Comparison of ENCODE assay signal across 8 mouse cellular contexts in the genomic region with DNA sequence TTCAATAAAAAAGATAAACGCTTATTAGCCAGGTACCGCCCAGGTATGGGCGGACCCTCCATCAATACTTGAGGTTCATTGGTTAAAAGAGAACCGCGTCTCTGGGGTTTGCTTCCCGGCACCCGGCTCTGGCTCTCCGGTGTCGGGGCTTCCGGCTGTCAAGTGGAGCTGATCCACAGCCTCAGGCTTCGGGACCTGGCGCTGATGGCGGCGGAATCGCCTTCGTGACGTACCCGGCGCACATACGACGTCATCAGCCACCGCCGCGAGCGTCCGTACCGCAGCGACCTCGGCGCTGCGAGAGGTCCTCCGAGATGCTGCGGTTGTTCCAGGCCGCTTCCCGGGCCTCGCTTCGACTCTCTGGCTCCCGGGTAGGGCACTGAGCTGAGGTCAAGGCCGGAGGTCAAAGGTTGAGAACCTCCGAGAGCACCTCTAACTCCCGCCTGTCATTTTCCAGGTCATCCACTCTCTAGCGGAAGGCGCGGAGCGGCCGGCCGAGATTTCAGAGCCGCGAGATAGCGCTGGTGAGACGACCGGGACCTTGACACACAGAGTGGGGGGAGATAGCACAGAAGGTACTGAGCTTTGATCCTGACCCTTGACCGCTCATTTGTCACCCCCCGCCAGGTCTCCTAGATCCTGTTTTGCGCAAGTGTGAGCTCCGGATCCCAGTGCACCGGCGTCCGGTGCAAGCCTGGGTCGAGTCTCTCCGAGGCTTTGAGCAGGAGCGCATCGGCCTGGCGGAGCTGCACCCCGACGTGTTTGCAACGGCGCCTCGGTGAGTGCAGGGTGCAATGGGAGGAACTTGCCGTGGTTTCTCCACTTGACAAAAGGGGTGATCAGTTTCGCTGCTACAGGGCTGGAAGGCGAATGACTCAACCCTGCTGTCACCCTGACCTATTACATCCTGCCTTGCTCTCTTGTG. TPM values are rescaled to one million over a fixed set of nuclear protein-coding genes. Genes with fewer than 3 reads are reported as not detected.
DNase-seq lines count a peak whose midpoint lies in the region; ATAC-seq and TF ChIP-seq lines count a peak whose summit lies in the region.

A gene (plus strand): TSS at position 112 of the 925 bp plus-strand sequence.

- peaks cover 7% of the 10 kb centered on the region for H3K4me1 ChIP-seq in embryonic facial prominence, embryonic 13.5 days
- H3K4me1 ChIP-seq in heart, adult 2 months (ENCODE audit: control insufficient read depth, insufficient read depth, low read length), result peaks cover 4% of the 10 kb centered on the region
- peaks cover 9% of the 10 kb centered on the region for H3K4me1 ChIP-seq in limb, embryonic 13.5 days
- H3K4me1 ChIP-seq in midbrain, embryonic 16.5 days (ENCODE audit: control insufficient read depth, insufficient read depth, low read length), result peaks cover 9% of the 10 kb centered on the region

- peak within 1 kb of the TSS; percentile 90 for H3K9ac ChIP-seq in embryonic facial prominence, embryonic 13.5 days
- H3K9ac ChIP-seq in heart, adult 2 months (ENCODE audit: low read depth, low read length), result peak within 1 kb of the TSS; percentile 86
- peak within 1 kb of the TSS; percentile 84 for H3K9ac ChIP-seq in limb, embryonic 13.5 days
- peak within 1 kb of the TSS; percentile 82 for H3K9ac ChIP-seq in midbrain, embryonic 16.5 days (ENCODE audit: low read depth, low read length)

- peak within 1 kb of the TSS; percentile 79 for H3K27ac ChIP-seq in embryonic facial prominence, embryonic 13.5 days
- H3K27ac ChIP-seq in heart, adult 2 months, result peak within 1 kb of the TSS; percentile 91
- peak within 1 kb of the TSS; percentile 76 for H3K27ac ChIP-seq in limb, embryonic 13.5 days
- peak within 1 kb of the TSS; percentile 80 for H3K27ac ChIP-seq in midbrain, embryonic 16.5 days (ENCODE audit: low read length)

- peak; percentile 94 for TF ChIP-seq POLR2A in heart, adult 2 months (IDR thresholded peaks at IDR 0.05; ENCODE audit: insufficient read depth, low read depth, low read length)

- intact Hi-C loops in heart, adult 2 months (cut with DNase I), result loop anchor here (1.0 to 10.0 kb wide), 2 partner anchors 26 to 132 kb away; a partner anchor contains a TSS

- H3K9me3 ChIP-seq in embryonic facial prominence, embryonic 13.5 days, result no peaks in the 10 kb centered on the region
- no peaks in the 10 kb centered on the region for H3K9me3 ChIP-seq in limb, embryonic 13.5 days
- no peaks in the 10 kb centered on the region for H3K9me3 ChIP-seq in midbrain, embryonic 16.5 days (replicated peaks; ENCODE audit: control insufficient read depth, low read length, poor library complexity, severe bottlenecking)

- peak; percentile 39 for TF ChIP-seq CTCF in heart, adult 2 months (IDR thresholded peaks at IDR 0.05)

- peak within 1 kb of the TSS; percentile 81 for H3K4me2 ChIP-seq in embryonic facial prominence, embryonic 13.5 days
- H3K4me2 ChIP-seq in limb, embryonic 13.5 days (replicated peaks), result peak within 1 kb of the TSS; percentile 90
- H3K4me2 ChIP-seq in midbrain, embryonic 16.5 days (ENCODE audit: low read length), result peak within 1 kb of the TSS; percentile 87

- H3K36me3 ChIP-seq in embryonic facial prominence, embryonic 13.5 days, result peaks cover 32% of the 10 kb centered on the region
- no peaks in the 10 kb centered on the region for H3K36me3 ChIP-seq in heart, adult 2 months (ENCODE audit: control insufficient read depth, insufficient read depth, low read length)
- H3K36me3 ChIP-seq in limb, embryonic 13.5 days, result peaks cover 35% of the 10 kb centered on the region
- H3K36me3 ChIP-seq in midbrain, embryonic 16.5 days (ENCODE audit: control insufficient read depth, insufficient read depth, low read length), result peaks cover 19% of the 10 kb centered on the region

- peak within 1 kb of the TSS; percentile 85 for H3K4me3 ChIP-seq in embryonic facial prominence, embryonic 13.5 days
- peak within 1 kb of the TSS; percentile 97 for H3K4me3 ChIP-seq in heart, adult 2 months
- H3K4me3 ChIP-seq in limb, embryonic 13.5 days, result peak within 1 kb of the TSS; percentile 79
- H3K4me3 ChIP-seq in midbrain, embryonic 16.5 days (ENCODE audit: low read depth, low read length), result peak within 1 kb of the TSS; percentile 59

- H3K79me2 ChIP-seq in heart, adult 2 months (replicated peaks; ENCODE audit: control insufficient read depth, insufficient read depth, low read length), result no peaks in the 10 kb centered on the region

- H3K27me3 ChIP-seq in embryonic facial prominence, embryonic 13.5 days, result no peaks in the 10 kb centered on the region
- no peaks in the 10 kb centered on the region for H3K27me3 ChIP-seq in heart, adult 2 months (ENCODE audit: control insufficient read depth, insufficient read depth, low read length)
- no peaks in the 10 kb centered on the region for H3K27me3 ChIP-seq in limb, embryonic 13.5 days
- no peaks in the 10 kb centered on the region for H3K27me3 ChIP-seq in midbrain, embryonic 16.5 days (ENCODE audit: control insufficient read depth, insufficient read depth, low read depth, low read length)

- ATAC-seq in embryonic facial prominence, embryonic 13.5 days (ENCODE audit: insufficient number of reproducible peaks, insufficient read depth, low FRiP score, low TSS enrichment, low read depth), result peak; percentile 77
- ATAC-seq in limb, embryonic 13.5 days (ENCODE audit: low FRiP score, low read depth), result peak; percentile 77
- peak; percentile 92 for ATAC-seq in midbrain, embryonic 16.5 days

- TF ChIP-seq EP300 in heart, adult 2 months (IDR thresholded peaks at IDR 0.05; ENCODE audit: insufficient read depth, low read depth, low read length), result no peak

- peak; percentile 89 for DNase-seq in 3134 (ENCODE audit: extremely low read depth, insufficient read length, low spot score)
- peak; percentile 90 for DNase-seq in adrenal gland, postnatal 36 days
- DNase-seq in heart, adult 2 months, result peak; percentile 90 to 92
- DNase-seq in kidney, adult 8-10 months, result peak; percentile 73 to 85
- DNase-seq in spleen, postnatal 10 days (ENCODE audit: low spot score in 2 of 2), result peak; percentile 89 to 94

- under 1% methylated on average over 72 of the region's 72 CpGs for WGBS in embryonic facial prominence, embryonic 13.5 days
- under 1% methylated on average over 72 of the region's 72 CpGs for WGBS in heart, adult 2 months
- under 1% methylated on average over 72 of the region's 72 CpGs for WGBS in limb, embryonic 13.5 days
- WGBS in midbrain, embryonic 16.5 days, result under 1% methylated on average over 72 of the region's 72 CpGs

RNA-seq across cellular contexts. Expression of the gene that starts here (rescaled TPM):
- total RNA-seq in adrenal gland, postnatal 36 days (2021), result 100 to 1,000 TPM; 122 to 130 TPM
- 142 TPM in 2 replicates for polyA plus RNA-seq in embryonic facial prominence, embryonic 13.5 days (2015; fragmentation: Nextera tagmentation; extraction: Ambion mirVana)
- 100 to 1,000 TPM; 124 to 130 TPM for total RNA-seq in heart, adult 2 months (2021)
- 173 and 226 TPM in 2 replicates for polyA plus RNA-seq in heart, adult 2 months (2012; rRNA removed)
- polyA plus RNA-seq in limb, embryonic 13.5 days (2015; fragmentation: Nextera tagmentation; extraction: Ambion mirVana), result 131 and 133 TPM in 2 replicates
- polyA plus RNA-seq in midbrain, embryonic 16.5 days (2015; fragmentation: Nextera tagmentation; extraction: Ambion mirVana), result 101 and 104 TPM in 2 replicates

Comparison
In these comparisons a context has a peak if more than half of its experiments do, and no peak if none do; other contexts are left out.
1. Peak in every context shown above with its lines: DNase-seq, ATAC-seq, H3K4me3 ChIP-seq and H3K27ac ChIP-seq.